Mouse (Mus musculus) testis, adult 2 months (tissue): ENCODE results near the gene Stoml2. TPM values are rescaled to one million over a fixed set of nuclear protein-coding genes. Genes with fewer than 3 reads are reported as not detected.
"Not testable (repeated sequence)": the region's sequence is repeated elsewhere in the genome, so short reads cannot be mapped to it uniquely, and the experiment has no call there.

ENCODE experiments used
- H3K27ac ChIP-seq: fragments of 200-500 bp; 2 replicates; pipeline ENCODE4 v1.5.1; 2012; ENCODE audit warnings: low read depth, low read length; ENCODE audit not compliant: control insufficient read depth, insufficient read depth
- H3K27me3 ChIP-seq: fragments of 200-500 bp; 2 replicates; pipeline ENCODE4 v1.6.1; 2012; ENCODE audit warnings: mild to moderate bottlenecking, low read length, moderate library complexity; ENCODE audit not compliant: control insufficient read depth, insufficient read depth
- H3K36me3 ChIP-seq: fragments of 200-500 bp; 2 replicates; pipeline ENCODE4 v1.6.1; 2012; ENCODE audit warnings: mild to moderate bottlenecking, low read length; ENCODE audit not compliant: control insufficient read depth, insufficient read depth
- H3K4me1 ChIP-seq: fragments of 200-500 bp; 2 replicates; pipeline ENCODE4 v1.6.1; 2012; ENCODE audit warnings: low read length; ENCODE audit not compliant: control insufficient read depth, insufficient read depth
- H3K4me3 ChIP-seq: fragments of 200-500 bp; 2 replicates; pipeline ENCODE4 v1.5.1; 2012; ENCODE audit warnings: low read depth, mild to moderate bottlenecking, low read length, moderate library complexity, mixed read lengths; ENCODE audit not compliant: control insufficient read depth
- CTCF ChIP-seq: fragments of 200-500 bp; IDR thresholded peaks from 2 replicates; pipeline ENCODE4 v1.5.1; 2012; ENCODE audit warnings: low read depth, mild to moderate bottlenecking, inconsistent platforms, low read length, moderate library complexity; ENCODE audit not compliant: control insufficient read depth, insufficient read depth, insufficient replicate concordance
- POLR2A ChIP-seq: fragments of 200-500 bp; IDR thresholded peaks from 2 replicates; pipeline ENCODE4 v1.6.1; 2012; ENCODE audit warnings: low read depth, mild to moderate bottlenecking, inconsistent platforms, low read length, moderate library complexity; ENCODE audit not compliant: control insufficient read depth
- polyA plus RNA-seq: library from polyadenylated mRNA; depleted of rRNA; stranded (reverse); fragments of >200 nt; gene quantifications from 2 replicates; pipeline ENCODE4 v1.2.3, GENCODE M21; 2012

The Stoml2 gene
- polyA plus RNA-seq, 1 experiment = 22.7 TPM

- Histone ChIP-seq H3K4me1 (peaks cover 10% of the 10 kb centered on the region), H3K27ac (peak overlapping the region; percentile 92), H3K36me3 (no peaks in the 10 kb centered on the region; the same call in 1 of the 2 replicates), H3K27me3 (no peaks in the 10 kb centered on the region), H3K4me3 (no peak overlapping the region; the same call in 1 of the 2 replicates)
- TF ChIP-seq CTCF (no peak), POLR2A (no peak)
Observed at GRCm38 (mm10) chr4:43002756-43003439, 28.6 kb downstream of the Stoml2 start.

- TF ChIP-seq POLR2A = no peak
- TF ChIP-seq CTCF = no peak
- H3K27ac ChIP-seq = peak overlapping the region; percentile 47; the same call in 1 of the 2 replicates
- no peaks in the 10 kb centered on the region for H3K27me3 ChIP-seq
- H3K36me3 ChIP-seq = no peaks in the 10 kb centered on the region; the same call in 1 of the 2 replicates
- peak overlapping the region; percentile 1; the same call in 1 of the 2 replicates for H3K4me3 ChIP-seq
- peaks cover 10% of the 10 kb centered on the region for H3K4me1 ChIP-seq
Observed at GRCm38 (mm10) chr4:43001272-43001671, 30.2 kb downstream of the Stoml2 start.

GRCm38 (mm10) chr4:43000141-43000986, 31.1 kb downstream of the Stoml2 start, which contains the start of gene Vcp:
TSS of gene Vcp (minus strand) at chr4:43000507.
- H3K4me3 ChIP-seq = peak within 1 kb of the TSS; percentile 97
- TF ChIP-seq POLR2A = peak; percentile 49
- peak within 1 kb of the TSS; percentile 98 for H3K27ac ChIP-seq
- not testable (repeated sequence) for H3K27me3 ChIP-seq, H3K36me3 ChIP-seq
- H3K4me1 ChIP-seq = peaks cover 10% of the 10 kb centered on the region

GRCm38 (mm10) chr4:42999451-43000140, 31.9 kb downstream of the Stoml2 start:
- H3K27me3 ChIP-seq = no peaks in the 10 kb centered on the region
- H3K27ac ChIP-seq = peak overlapping the region; percentile 98
- TF ChIP-seq CTCF (0 out of 2 replicates have a peak, but pooled peaks have one; percentile 7), POLR2A (peak; percentile 70)
- H3K36me3 ChIP-seq = no peaks in the 10 kb centered on the region; the same call in 1 of the 2 replicates
- H3K4me1 ChIP-seq = peaks cover 10% of the 10 kb centered on the region
- H3K4me3 ChIP-seq = peak overlapping the region; percentile 97

- H3K27me3 ChIP-seq = no peaks in the 10 kb centered on the region
- no peaks in the 10 kb centered on the region; the same call in 1 of the 2 replicates for H3K36me3 ChIP-seq
- H3K4me1 ChIP-seq = peaks cover 5% of the 10 kb centered on the region
- no peak for TF ChIP-seq CTCF
- no peak overlapping the region for H3K27ac ChIP-seq
- H3K4me3 ChIP-seq = peak overlapping the region; percentile 21; the same call in 1 of the 2 replicates
Observed at GRCm38 (mm10) chr4:42998022-42998421, 33.5 kb downstream of the Stoml2 start.

GRCm38 (mm10) chr4:42988296-42988695, 43.2 kb downstream of the Stoml2 start:
- H3K27me3 ChIP-seq = no peaks in the 10 kb centered on the region
- TF ChIP-seq POLR2A (no peak), CTCF (no peak)
- no peaks in the 10 kb centered on the region for H3K4me1 ChIP-seq
- peaks cover 5% of the 10 kb centered on the region for H3K36me3 ChIP-seq
- no peak overlapping the region for H3K27ac ChIP-seq
- no peak overlapping the region for H3K4me3 ChIP-seq

- not testable (repeated sequence) for H3K4me1 ChIP-seq, H3K27ac ChIP-seq, H3K27me3 ChIP-seq, H3K4me3 ChIP-seq, H3K36me3 ChIP-seq
Observed at GRCm38 (mm10) chr4:42980467-42980866, 51.0 kb downstream of the Stoml2 start.
